Mouse (Mus musculus): ENCODE measurements around the gene Hectd1.

GRCm38 (mm10) chr12:51817815-51818613 is 11.3 kb downstream of the Hectd1 start:
- no peak; the same call in 1 of the 2 replicates for TF ChIP-seq GATA1 (IDR thresholded peaks at IDR 0.05; ENCODE audit: low read length)
- TF ChIP-seq TAL1 (IDR thresholded peaks at IDR 0.05; ENCODE audit: low read length) = no peak

Data from erythroblast, embryonic 14.5 days (primary cell).